Mouse (Mus musculus) intestine, postnatal 0 days (tissue): ENCODE data around the gene Olfr678. TPM values are rescaled to one million over a fixed set of nuclear protein-coding genes. Genes with fewer than 3 reads are reported as not detected.
"Not testable (repeated sequence)": the region's sequence is repeated elsewhere in the genome, so short reads cannot be mapped to it uniquely, and the experiment has no call there.

Experiments used
- ATAC-seq: fragments of 200-750 bp; cut with Nextera tagmentation; 2 replicates; pipeline ENCODE4 v1.8.0; 2017; ENCODE audit warnings: mild to moderate bottlenecking, moderate TSS enrichment, moderate library complexity
- H3K27ac ChIP-seq: fragments of 300-500 bp; sonication (generic); 2 replicates; pipeline ENCODE4 v1.5.1; 2014; ENCODE audit warnings: mild to moderate bottlenecking, low read depth, low read length, moderate library complexity
- H3K27me3 ChIP-seq: fragments of 300-500 bp; sonication (generic); replicated peaks from 2 replicates; pipeline ENCODE4 v1.6.1; 2014; ENCODE audit warnings: low read length, mixed read lengths; ENCODE audit not compliant: control insufficient read depth, insufficient read depth
- H3K36me3 ChIP-seq: fragments of 300-500 bp; sonication (generic); 2 replicates; pipeline ENCODE4 v1.6.1; 2014; ENCODE audit warnings: mild to moderate bottlenecking, moderate library complexity; ENCODE audit not compliant: control insufficient read depth, insufficient read depth
- H3K4me1 ChIP-seq: fragments of 300-500 bp; sonication (generic); replicated peaks from 2 replicates; pipeline ENCODE4 v1.6.1; 2014; ENCODE audit warnings: antibody characterized with exemption, low read length, mixed read lengths; ENCODE audit not compliant: control insufficient read depth, insufficient read depth
- H3K4me2 ChIP-seq: fragments of 300-500 bp; sonication (generic); replicated peaks from 2 replicates; pipeline ENCODE4 v1.6.1; 2014; ENCODE audit warnings: low read depth, mild to moderate bottlenecking, moderate library complexity
- H3K4me3 ChIP-seq: fragments of 300-500 bp; sonication (generic); 2 replicates; pipeline ENCODE4 v1.5.1; 2014; ENCODE audit warnings: low read depth, low read length
- H3K9ac ChIP-seq: fragments of 300-500 bp; sonication (generic); 2 replicates; pipeline ENCODE4 v1.6.1; 2014; ENCODE audit warnings: mild to moderate bottlenecking, low read depth, low read length
- H3K9me3 ChIP-seq: fragments of 300-500 bp; sonication (generic); 2 replicates; pipeline ENCODE4 v1.6.1; 2016; ENCODE audit warnings: mixed run types; ENCODE audit not compliant: control insufficient read depth
- CTCF ChIP-seq: sonication (generic); IDR thresholded peaks from 2 replicates; pipeline ENCODE4 v1.5.1; 2016; ENCODE audit warnings: low read depth, mild to moderate bottlenecking, control low read depth, antibody characterized with exemption, moderate library complexity
- WGBS: fragments of 180-500 bp; shearing (Covaris S2); extraction: QIAGEN DNeasy Blood & Tissue Kit; methylation state at CpG from one replicate; pipeline ENCODE4 v1.1.7; 2014; 5-methylcytosine and 5-hydroxymethylcytosine counted together
- polyA plus RNA-seq: library from polyadenylated mRNA; unstranded; fragments of >200 nt; fragmentation: Nextera tagmentation; extraction: Ambion mirVana; gene quantifications from 2 replicates; pipeline ENCODE4 v1.2.1, GENCODE M21; 2015

The Olfr678 gene
- polyA plus RNA-seq: not detected in 2 replicates

- Histone ChIP-seq H3K27me3 (no peaks in the 10 kb centered on the region), H3K9ac (no peak within 1 kb of the TSS), H3K9me3 (no peaks in the 10 kb centered on the region), H3K36me3 (no peaks in the 10 kb centered on the region), H3K27ac (no peak within 1 kb of the TSS), H3K4me3 (no peak within 1 kb of the TSS), H3K4me2 (no peak within 1 kb of the TSS), H3K4me1 (no peaks in the 10 kb centered on the region)
- no peak for TF ChIP-seq CTCF
- WGBS: 100% methylated on average over 1 of the region's 1 CpGs
- no peak for ATAC-seq
Measured at GRCm38 (mm10) chr7:105064175-105064574, at the start of gene Olfr678. Gene Olfr678 (plus strand): TSS chr7:105064475.

DNA sequence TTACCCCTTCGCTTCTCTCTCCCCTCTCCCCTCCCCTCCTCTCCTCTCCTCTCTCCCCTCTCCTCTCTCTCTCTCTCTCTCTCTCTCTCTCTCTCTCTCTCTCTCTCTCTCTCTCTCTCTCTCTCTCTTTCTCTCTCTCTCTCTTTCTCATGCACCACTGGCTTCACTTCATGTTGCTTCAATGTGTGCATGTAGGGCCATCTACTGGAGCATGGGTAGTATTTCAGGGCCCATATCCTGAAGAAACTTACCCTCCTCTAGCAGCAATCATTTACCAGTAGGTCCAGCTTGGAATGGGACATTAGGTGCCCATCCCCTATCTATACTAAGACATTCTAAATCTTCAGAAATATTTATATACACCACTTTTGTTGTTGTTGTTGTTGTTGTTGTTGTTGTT lies 41.7 kb upstream of the Olfr678 start:
- Histone ChIP-seq H3K4me2 (no peak overlapping the region), H3K27me3 (no peaks in the 10 kb centered on the region), H3K27ac (no peak overlapping the region), H3K9me3 (no peaks in the 10 kb centered on the region), H3K36me3 (no peaks in the 10 kb centered on the region), H3K4me1 (no peaks in the 10 kb centered on the region), H3K9ac (no peak overlapping the region), H3K4me3 (no peak overlapping the region)
- no peak for ATAC-seq
- TF ChIP-seq CTCF: peak; percentile 33
- 75% methylated on average over 1 of the region's 1 CpGs for WGBS

DNA sequence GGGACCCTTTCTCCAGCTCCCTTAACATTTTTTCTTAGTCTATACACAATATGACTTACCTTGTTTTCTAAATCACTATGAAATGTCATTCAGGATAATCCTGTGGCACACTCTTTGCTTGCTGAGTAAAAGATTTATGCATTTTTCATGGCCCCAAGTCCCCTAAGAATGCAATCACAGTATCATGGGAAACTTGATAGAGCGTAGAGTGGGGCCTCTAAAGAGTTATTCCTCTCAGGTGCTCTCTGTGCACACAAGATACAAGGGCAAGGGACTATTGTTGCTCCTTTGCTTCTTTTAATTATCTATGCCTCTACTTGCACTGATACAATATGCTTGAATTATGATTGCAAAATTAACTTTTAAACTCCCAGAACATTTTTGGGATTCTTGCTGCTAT lies 35.9 kb upstream of the Olfr678 start, which contains the start of gene Olfr675:
Gene Olfr675, minus strand, starts transcription at position 101 of the 400 bp plus-strand sequence.
- Histone ChIP-seq H3K36me3 (no peaks in the 10 kb centered on the region), H3K9ac (no peak within 1 kb of the TSS), H3K27me3 (no peaks in the 10 kb centered on the region), H3K4me1 (no peaks in the 10 kb centered on the region), H3K27ac (no peak within 1 kb of the TSS), H3K9me3 (no peaks in the 10 kb centered on the region), H3K4me2 (no peak within 1 kb of the TSS), H3K4me3 (no peak within 1 kb of the TSS)
- WGBS: 76% methylated on average over 1 of the region's 1 CpGs
- TF ChIP-seq CTCF: no peak
- no peak for ATAC-seq

- H3K9ac ChIP-seq: no peak within 1 kb of the TSS
- H3K4me1 ChIP-seq: no peaks in the 10 kb centered on the region
- no peak for TF ChIP-seq CTCF
- H3K4me2 ChIP-seq: no peak within 1 kb of the TSS
- no peaks in the 10 kb centered on the region for H3K36me3 ChIP-seq
- H3K4me3 ChIP-seq: no peak within 1 kb of the TSS
- no peak within 1 kb of the TSS for H3K27ac ChIP-seq
- H3K9me3 ChIP-seq: no peaks in the 10 kb centered on the region
- no peaks in the 10 kb centered on the region for H3K27me3 ChIP-seq
- no peak for ATAC-seq
Measured at GRCm38 (mm10) chr7:105032398-105032797, 31.9 kb upstream of the Olfr678 start, which contains the start of gene Olfr676. Gene Olfr676 (plus strand): TSS chr7:105032698.

GRCm38 (mm10) chr7:105033836-105034235 lies 30.4 kb upstream of the Olfr678 start:
- not testable (repeated sequence) for H3K27ac ChIP-seq, ATAC-seq

DNA sequence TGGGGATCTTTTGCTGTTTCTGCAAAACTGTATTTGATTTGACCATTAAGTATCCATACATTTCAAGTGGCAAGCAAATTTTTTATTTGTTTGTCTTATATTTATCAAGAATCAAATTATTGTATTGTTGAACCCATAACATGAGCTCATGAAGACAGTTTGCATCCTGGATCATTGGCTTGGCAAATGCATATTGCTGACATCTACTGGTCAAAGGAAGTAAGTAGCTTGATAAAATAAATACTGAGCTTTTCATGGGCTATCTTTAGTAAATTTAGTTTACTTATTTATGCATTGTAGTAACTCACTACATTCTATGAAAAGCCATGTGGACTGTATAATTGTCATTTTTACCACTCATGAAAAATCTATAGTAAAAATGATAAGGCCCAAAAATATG lies 5.3 kb upstream of the Olfr678 start:
- TF ChIP-seq CTCF: 0 out of 2 replicates have a peak, but pooled peaks have one; percentile 7
- Histone ChIP-seq H3K4me3 (no peak overlapping the region), H3K4me1 (no peaks in the 10 kb centered on the region), H3K9ac (no peak overlapping the region), H3K27me3 (no peaks in the 10 kb centered on the region), H3K9me3 (no peaks in the 10 kb centered on the region), H3K36me3 (no peaks in the 10 kb centered on the region), H3K4me2 (no peak overlapping the region), H3K27ac (no peak overlapping the region)
- no peak for ATAC-seq

More at GRCm38 (mm10) chr7:105033836-105034235, 30.4 kb upstream of the Olfr678 start:
- H3K4me1 ChIP-seq, H3K9ac ChIP-seq, H3K36me3 ChIP-seq, H3K9me3 ChIP-seq, H3K4me2 ChIP-seq, H3K4me3 ChIP-seq, H3K27me3 ChIP-seq: not testable (repeated sequence)
- peak; percentile 35 for TF ChIP-seq CTCF
- WGBS: 39% methylated on average over 5 of the region's 5 CpGs

DNA sequence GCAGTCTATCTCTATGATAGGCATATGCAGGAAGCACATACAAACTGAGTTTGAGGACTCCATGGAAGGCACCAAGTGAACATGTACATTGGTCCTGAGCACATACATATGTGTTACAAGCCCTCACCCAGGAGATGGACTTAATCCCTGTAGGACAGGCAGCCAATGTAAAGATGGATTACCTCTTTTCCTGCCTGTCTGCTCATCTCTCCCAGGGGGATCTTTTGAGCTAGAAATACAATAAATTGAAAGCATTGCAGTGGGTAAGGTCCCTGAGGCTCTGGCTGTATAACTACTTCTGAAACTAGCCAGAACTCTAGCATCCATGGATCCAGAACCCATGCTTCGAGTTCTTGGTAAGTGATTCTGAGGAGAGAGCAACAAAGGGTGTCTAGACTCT lies 16.6 kb downstream of the Olfr678 start, which contains the start of gene Olfr679:
Gene Olfr679, plus strand, starts transcription at position 301 of the 400 bp plus-strand sequence.
- no peaks in the 10 kb centered on the region for H3K9me3 ChIP-seq
- H3K27ac ChIP-seq: no peak within 1 kb of the TSS
- TF ChIP-seq CTCF: no peak
- no peak for ATAC-seq
- H3K9ac ChIP-seq: no peak within 1 kb of the TSS
- no peak within 1 kb of the TSS for H3K4me3 ChIP-seq
- no peak within 1 kb of the TSS for H3K4me2 ChIP-seq
- WGBS: 45% methylated on average over 1 of the region's 1 CpGs
- no peaks in the 10 kb centered on the region for H3K4me1 ChIP-seq
- no peaks in the 10 kb centered on the region for H3K36me3 ChIP-seq
- H3K27me3 ChIP-seq: no peaks in the 10 kb centered on the region

- not testable (repeated sequence) for H3K4me1 ChIP-seq, H3K9ac ChIP-seq, H3K27ac ChIP-seq, H3K36me3 ChIP-seq, ATAC-seq, H3K4me3 ChIP-seq, H3K9me3 ChIP-seq, H3K27me3 ChIP-seq, H3K4me2 ChIP-seq
Measured at GRCm38 (mm10) chr7:105092717-105093116, 28.4 kb downstream of the Olfr678 start, which contains the start of gene Olfr680-ps1. Gene Olfr680-ps1 (minus strand): TSS chr7:105092817.
